Mouse (Mus musculus): ENCODE measurements at regions not wholly inside any gene's neighbourhood (a gene's known extent, or its start where the extent isn't known, plus 50 kb on each side); places are given as distances from the start of the nearest gene placed in this dataset.

DNA sequence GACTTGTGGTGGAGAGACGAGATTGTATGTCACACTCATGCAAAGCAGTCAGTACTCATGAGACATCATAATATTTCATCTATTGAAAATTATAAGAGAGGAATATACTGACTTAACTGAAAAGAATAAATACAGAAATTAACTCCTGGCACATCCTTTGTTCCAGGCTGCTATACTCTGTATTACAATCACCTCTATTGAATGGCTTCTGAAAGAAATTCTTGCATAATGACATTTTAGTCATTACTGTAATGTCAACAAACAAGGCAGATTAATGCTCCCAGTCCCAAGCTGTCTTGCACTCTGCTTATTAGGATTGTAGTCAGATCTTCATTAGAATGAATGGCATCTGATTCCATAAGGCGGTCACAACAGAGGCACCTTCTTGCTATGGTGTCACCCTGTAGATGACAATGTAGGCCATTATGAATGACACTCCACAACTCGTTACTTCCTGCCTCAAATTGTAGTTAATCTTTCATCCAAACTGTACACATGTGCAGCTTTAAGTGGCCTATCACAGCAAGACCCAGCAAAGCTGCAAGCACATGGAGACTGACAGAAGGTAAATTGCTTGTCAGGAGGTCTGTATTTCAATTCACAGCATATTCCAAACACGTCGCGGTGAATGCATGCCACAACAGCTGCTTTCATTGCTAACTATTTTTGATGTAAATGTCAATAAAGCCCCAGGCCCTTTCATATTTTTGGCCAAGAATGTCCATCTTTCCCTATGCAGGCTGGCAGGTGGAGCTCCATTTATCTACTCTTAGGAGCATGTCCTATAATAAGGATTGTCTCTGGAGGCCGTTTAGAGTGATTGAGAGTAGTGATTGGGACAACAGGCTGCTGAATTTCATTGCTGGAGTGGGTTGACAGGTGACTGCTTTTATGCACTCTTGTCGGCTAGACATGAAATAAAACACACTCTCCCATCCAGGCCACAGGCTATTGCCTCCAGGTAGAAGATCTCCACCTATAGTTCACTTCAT is 430.1 kb downstream of the Cypt12 start:
- H3K36me3 ChIP-seq (ENCODE audit: insufficient read depth), result no peaks in the 10 kb centered on the region
- no peak overlapping the region for H3K9ac ChIP-seq
- 50% methylated on average over 8 of the region's 8 CpGs for WGBS
- peak; percentile 61; the same call in 1 of the 2 replicates for ATAC-seq
- no peak overlapping the region for H3K27ac ChIP-seq (ENCODE audit: low read depth, low read length)
- TF ChIP-seq CTCF (IDR thresholded peaks at IDR 0.05; ENCODE audit: low read depth), result no peak
- no peaks in the 10 kb centered on the region for H3K27me3 ChIP-seq (ENCODE audit: insufficient read depth, low read length)
- no peaks in the 10 kb centered on the region for H3K4me1 ChIP-seq (ENCODE audit: insufficient read depth)
- H3K4me2 ChIP-seq (ENCODE audit: low read depth), result no peak overlapping the region
- DNase-seq, result peak; percentile 3
- no peaks in the 10 kb centered on the region for H3K9me3 ChIP-seq (ENCODE audit: low read length)
- no peak overlapping the region for H3K4me3 ChIP-seq (ENCODE audit: low read depth, low read length)

DNA sequence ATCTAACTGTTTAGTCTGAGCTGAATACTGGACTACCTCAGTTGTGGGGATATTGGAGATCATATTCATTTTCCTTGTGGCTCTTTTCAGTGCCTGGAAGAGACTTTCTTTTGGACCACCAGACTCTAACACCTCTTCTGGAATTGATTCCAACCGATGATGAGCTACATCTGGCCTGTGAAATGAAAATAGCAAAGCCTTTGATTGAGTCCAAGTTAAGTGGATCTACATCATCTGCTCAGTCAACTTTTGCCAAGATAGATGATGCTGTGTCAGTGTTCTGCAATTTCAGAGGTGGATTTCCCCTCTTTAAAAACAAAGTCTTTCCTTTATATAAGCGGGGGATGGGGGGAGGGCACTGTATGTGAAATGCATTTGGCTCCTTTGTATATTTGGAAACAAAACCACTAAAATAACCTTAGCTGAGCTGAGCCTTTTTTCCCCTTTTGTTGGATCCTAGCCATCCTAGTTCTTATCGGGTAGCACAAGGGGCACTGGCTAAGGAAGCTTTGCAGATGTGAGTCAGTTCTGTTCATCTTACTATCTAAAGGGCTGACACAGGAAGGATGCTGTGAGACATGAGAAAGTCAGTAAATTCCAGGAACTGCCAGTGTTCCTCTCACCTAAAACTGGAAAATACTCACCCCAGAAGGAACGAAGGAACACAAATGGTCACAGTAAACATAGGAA is 473.8 kb downstream of the Cypt12 start:
- Histone ChIP-seq H3K36me3 (ENCODE audit: insufficient read depth) (no peaks in the 10 kb centered on the region), H3K4me2 (ENCODE audit: low read depth) (no peak overlapping the region), H3K4me3 (ENCODE audit: low read depth, low read length) (no peak overlapping the region), H3K27ac (ENCODE audit: low read depth, low read length) (no peak overlapping the region), H3K27me3 (ENCODE audit: insufficient read depth, low read length) (no peaks in the 10 kb centered on the region), H3K9ac (no peak overlapping the region), H3K9me3 (ENCODE audit: low read length) (no peaks in the 10 kb centered on the region), H3K4me1 (ENCODE audit: insufficient read depth) (no peaks in the 10 kb centered on the region)
- ATAC-seq (peak; percentile 55), DNase-seq (peak; percentile 48)
- WGBS, result 60% methylated on average over 4 of the region's 4 CpGs
- no peak for TF ChIP-seq CTCF (IDR thresholded peaks at IDR 0.05; ENCODE audit: low read depth)

DNA sequence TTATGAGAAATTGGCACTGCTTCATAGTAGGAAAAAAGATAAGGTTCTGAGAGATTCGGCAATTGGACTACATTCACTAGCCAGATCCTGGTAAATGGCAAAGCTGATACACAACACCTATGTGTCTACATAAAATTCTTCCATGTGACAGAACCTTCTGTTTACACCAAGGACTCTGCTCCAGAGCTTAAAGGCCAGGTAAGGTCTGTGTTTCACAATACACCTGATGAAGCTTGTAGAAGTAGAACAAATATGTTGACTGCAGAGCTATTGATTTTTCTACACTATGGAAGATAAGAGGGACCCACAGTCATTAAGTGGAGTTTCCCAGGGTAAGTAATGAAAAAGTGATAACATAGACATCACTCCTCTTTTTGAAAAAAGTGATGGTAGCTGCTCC is 480.7 kb downstream of the Cypt12 start:
- H3K4me1 ChIP-seq (ENCODE audit: insufficient read depth), result no peaks in the 10 kb centered on the region
- H3K4me2 ChIP-seq (ENCODE audit: low read depth), result no peak overlapping the region
- DNase-seq (no peak), ATAC-seq (no peak)
- no peak overlapping the region for H3K9ac ChIP-seq
- H3K4me3 ChIP-seq (ENCODE audit: low read depth, low read length), result no peak overlapping the region
- H3K9me3 ChIP-seq (ENCODE audit: low read length), result no peaks in the 10 kb centered on the region
- H3K27ac ChIP-seq (ENCODE audit: low read depth, low read length), result no peak overlapping the region
- no peaks in the 10 kb centered on the region for H3K36me3 ChIP-seq (ENCODE audit: insufficient read depth)
- no peaks in the 10 kb centered on the region for H3K27me3 ChIP-seq (ENCODE audit: insufficient read depth, low read length)
- no peak for TF ChIP-seq CTCF (IDR thresholded peaks at IDR 0.05; ENCODE audit: low read depth)
- WGBS, result 89% methylated on average over 1 of the region's 1 CpGs

DNA sequence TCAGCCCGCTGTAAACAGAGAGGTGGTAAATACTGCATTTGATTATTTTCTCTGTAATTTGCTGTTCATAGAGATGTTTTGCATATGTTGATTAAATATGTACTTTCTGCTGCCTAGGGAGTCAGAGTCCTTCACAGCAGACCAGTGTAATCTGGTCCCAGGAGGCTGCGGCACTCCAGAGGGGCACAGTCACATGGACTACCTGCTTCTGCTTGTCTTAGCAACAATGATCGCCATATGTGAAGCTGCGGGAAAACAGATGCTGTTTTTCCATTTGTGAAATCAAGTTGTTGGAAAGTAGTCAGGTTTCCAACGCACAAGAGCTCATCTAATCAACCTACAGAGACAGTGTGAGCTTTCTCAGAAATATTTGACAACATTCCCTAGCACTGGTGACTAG is 490.6 kb downstream of the Cypt12 start:
- peak; percentile 41 for DNase-seq
- Histone ChIP-seq H3K4me2 (ENCODE audit: low read depth) (no peak overlapping the region), H3K36me3 (ENCODE audit: insufficient read depth) (no peaks in the 10 kb centered on the region), H3K9ac (no peak overlapping the region), H3K4me3 (ENCODE audit: low read depth, low read length) (no peak overlapping the region), H3K27ac (ENCODE audit: low read depth, low read length) (no peak overlapping the region), H3K27me3 (ENCODE audit: insufficient read depth, low read length) (no peaks in the 10 kb centered on the region), H3K9me3 (ENCODE audit: low read length) (no peaks in the 10 kb centered on the region), H3K4me1 (ENCODE audit: insufficient read depth) (no peaks in the 10 kb centered on the region)
- TF ChIP-seq CTCF (IDR thresholded peaks at IDR 0.05; ENCODE audit: low read depth), result no peak
- no peak for ATAC-seq
- 56% methylated on average over 5 of the region's 5 CpGs for WGBS

DNA sequence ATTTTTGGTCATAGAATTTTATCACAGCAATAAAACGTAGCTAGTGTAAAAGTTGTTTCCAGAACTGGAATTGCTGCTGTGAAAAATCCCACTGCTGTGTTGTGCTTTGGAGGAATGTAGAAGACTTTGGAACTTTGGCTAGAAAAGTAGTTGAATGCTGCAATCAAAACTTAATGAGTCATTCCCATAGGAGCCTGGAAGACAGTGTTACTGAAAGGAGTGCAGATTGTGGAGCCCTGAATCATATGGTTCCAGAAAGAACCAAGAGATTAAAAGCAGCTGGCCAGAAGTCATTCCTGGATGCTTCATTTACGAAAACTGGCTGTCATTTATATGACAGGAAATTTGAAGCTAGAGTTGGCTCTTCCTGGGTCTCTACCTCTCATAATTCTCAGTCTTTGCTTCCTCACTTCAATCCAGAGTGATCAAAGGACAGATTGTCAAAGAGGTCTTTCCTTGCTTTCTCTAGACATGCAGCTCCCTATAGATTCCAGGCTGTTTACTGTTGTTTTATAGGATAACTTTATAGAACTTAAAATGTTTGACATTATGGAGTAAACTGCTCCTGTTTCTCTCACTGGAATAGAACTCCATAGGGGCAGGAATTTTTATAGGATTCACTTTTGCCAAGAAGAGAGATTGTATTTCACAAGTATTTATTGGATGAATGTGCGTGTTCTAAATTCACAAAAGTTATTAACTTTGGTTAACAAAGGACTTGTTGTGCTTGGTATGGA is 504.2 kb downstream of the Cypt12 start:
- Histone ChIP-seq H3K27ac (ENCODE audit: low read depth, low read length) (no peak overlapping the region), H3K9me3 (ENCODE audit: low read length) (no peaks in the 10 kb centered on the region), H3K4me2 (ENCODE audit: low read depth) (no peak overlapping the region), H3K4me3 (ENCODE audit: low read depth, low read length) (no peak overlapping the region), H3K36me3 (ENCODE audit: insufficient read depth) (no peaks in the 10 kb centered on the region), H3K9ac (no peak overlapping the region), H3K27me3 (ENCODE audit: insufficient read depth, low read length) (no peaks in the 10 kb centered on the region), H3K4me1 (ENCODE audit: insufficient read depth) (no peaks in the 10 kb centered on the region)
- DNase-seq (no peak), ATAC-seq (no peak)
- TF ChIP-seq CTCF (IDR thresholded peaks at IDR 0.05; ENCODE audit: low read depth), result no peak
- WGBS, result 80% methylated on average over 3 of the region's 3 CpGs

DNA sequence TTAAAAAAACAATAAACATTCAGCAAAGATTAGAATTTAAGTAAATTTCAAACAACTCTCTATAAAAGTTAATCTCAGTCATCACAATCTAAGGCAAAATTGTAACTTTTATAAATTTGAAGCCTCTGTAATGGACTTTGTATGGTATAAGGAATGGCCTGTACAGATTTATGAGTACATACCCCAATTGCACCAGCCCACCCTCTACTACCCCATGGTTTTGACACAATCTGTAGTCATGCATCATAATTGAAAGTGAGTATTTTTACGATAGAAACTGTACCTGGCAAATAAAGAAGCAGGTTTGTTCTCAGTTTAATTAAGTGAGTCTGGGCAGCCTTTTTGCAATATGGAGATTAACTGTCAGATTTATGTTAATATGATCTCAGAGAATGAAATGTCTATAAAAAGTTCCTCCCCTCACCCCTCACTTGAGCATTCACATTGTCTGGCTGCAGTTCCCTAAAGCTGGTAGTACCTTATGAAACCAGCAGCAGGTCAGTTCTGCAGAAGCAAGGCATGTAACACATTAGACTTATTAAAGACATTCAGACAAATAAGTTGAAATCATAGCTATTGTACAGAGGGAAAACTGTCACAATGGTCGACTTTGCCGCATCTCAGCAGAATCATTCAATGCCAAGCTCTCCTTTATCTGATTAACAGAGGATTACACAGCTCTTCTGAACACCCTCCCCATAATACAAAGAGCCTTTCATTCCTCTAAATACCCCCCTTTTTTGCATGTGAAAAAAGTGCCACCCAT is 505.2 kb downstream of the Cypt12 start:
- DNase-seq, result peak; percentile 57
- H3K4me1 ChIP-seq (ENCODE audit: insufficient read depth), result no peaks in the 10 kb centered on the region
- 14% methylated on average over 2 of the region's 3 CpGs for WGBS
- ATAC-seq, result peak; percentile 79; the same call in 1 of the 2 replicates
- H3K27ac ChIP-seq (ENCODE audit: low read depth, low read length), result peak overlapping the region; percentile 54; the same call in 1 of the 2 replicates
- no peak for TF ChIP-seq CTCF (IDR thresholded peaks at IDR 0.05; ENCODE audit: low read depth)
- no peaks in the 10 kb centered on the region for H3K27me3 ChIP-seq (ENCODE audit: insufficient read depth, low read length)
- no peaks in the 10 kb centered on the region for H3K9me3 ChIP-seq (ENCODE audit: low read length)
- no peak overlapping the region for H3K4me3 ChIP-seq (ENCODE audit: low read depth, low read length)
- no peak overlapping the region for H3K9ac ChIP-seq
- H3K4me2 ChIP-seq (ENCODE audit: low read depth), result no peak overlapping the region
- no peaks in the 10 kb centered on the region for H3K36me3 ChIP-seq (ENCODE audit: insufficient read depth)

Data from forebrain, postnatal 0 days (tissue).